Mouse (Mus musculus) effector memory CD4-positive, alpha-beta T cell, adult 5 months (primary cell): Measurements from ENCODE around the gene Atp4b. TPM values are rescaled to one million over a fixed set of nuclear protein-coding genes. Genes with fewer than 3 reads are reported as not detected.

ENCODE experiments used
- polyA plus RNA-seq: library from polyadenylated mRNA; unstranded; fragments of 100-300 nt; shearing (Covaris generic); gene quantifications from one replicate; pipeline ENCODE4 v1.2.1, GENCODE M21; 2017

Atp4b gene
- not detected for polyA plus RNA-seq

GRCm38 (mm10) chr8:13396725-13397124 is at the start of gene Atp4b:
Gene Atp4b (minus strand): TSS chr8:13396825.

GRCm38 (mm10) chr8:13434889-13435288 is 38.3 kb upstream of the Atp4b start, which contains the start of gene Tmem255b:
Gene Tmem255b (plus strand): TSS chr8:13435189.

GRCm38 (mm10) chr8:13404666-13405131 is 8.1 kb upstream of the Atp4b start, which contains the start of gene Grk1:
Gene Grk1 (plus strand): TSS chr8:13405081.

GRCm38 (mm10) chr8:13338255-13338860 is 58.3 kb downstream of the Atp4b start, which contains the start of gene Tfdp1:
Gene Tfdp1 (plus strand): TSS chr8:13338751.

Other genes starting within 250 kb of the Atp4b start
- 204 TPM for gene Lamp1, start 237.7 kb downstream of the Atp4b start, polyA plus RNA-seq
- gene Grtp1, start 196.2 kb downstream of the Atp4b start, polyA plus RNA-seq: 2.3 TPM
- gene Adprhl1, start 142.7 kb downstream of the Atp4b start, polyA plus RNA-seq: not detected
- gene Dcun1d2, start 108.7 kb downstream of the Atp4b start, polyA plus RNA-seq: 16.5 TPM
- gene Tmco3, start 108.6 kb downstream of the Atp4b start, polyA plus RNA-seq: 21.1 TPM
- gene Tfdp1, start 58.1 kb downstream of the Atp4b start, polyA plus RNA-seq: 67.8 TPM
- not detected for gene Grk1, start 8.3 kb upstream of the Atp4b start, polyA plus RNA-seq
- gene Tmem255b, start 38.4 kb upstream of the Atp4b start, polyA plus RNA-seq: not detected
- not detected for gene Gas6, start 97.7 kb upstream of the Atp4b start, polyA plus RNA-seq
- 0.46 TPM for gene 1700029H14Rik, start 165.6 kb upstream of the Atp4b start, polyA plus RNA-seq